Comparison of ENCODE assay signal across 18 mouse cellular contexts in genomic region chr17:29405501-29405900, GRCm38 (mm10).
"Had no signal": no experiment of that assay in that cellular context is flagged by ENCODE, and none has a peak within 500 bp of the region (broad histone marks: within the 10 kb centered on the region; RNA-seq: fewer than 3 reads in every experiment).

No protein-coding gene starts in this region.

- H3K36me3 ChIP-seq: midbrain, embryonic 10.5 days; midbrain, embryonic 12.5 days; neural tube, embryonic 13.5 days; neural tube, embryonic 15.5 days had no signal

- H3K27me3 ChIP-seq: neural tube, embryonic 13.5 days; neural tube, embryonic 15.5 days had no signal

- ATAC-seq: midbrain, embryonic 16.5 days had no signal

- H3K27ac ChIP-seq: midbrain, embryonic 10.5 days; midbrain, embryonic 12.5 days; neural tube, embryonic 13.5 days; neural tube, embryonic 15.5 days had no signal

- H3K9ac ChIP-seq: lung, embryonic 14.5 days; midbrain, embryonic 12.5 days; neural tube, embryonic 13.5 days; neural tube, embryonic 15.5 days had no signal

- H3K4me3 ChIP-seq: midbrain, embryonic 10.5 days; midbrain, embryonic 12.5 days; myocyte; neural tube, embryonic 13.5 days; neural tube, embryonic 15.5 days had no signal

- DNase-seq: lung, adult 18-20 months; lung, embryonic 14.5 days; lung, postnatal 10 days; lung, postnatal 4 days; midbrain, embryonic 14.5 days; right cerebral cortex, adult 18-20 months; right cerebral cortex, postnatal 25 days; right cerebral cortex, postnatal 4 days; spleen, adult 18-20 months; thymus, adult 18-20 months; thymus, postnatal 14 days; thymus, postnatal 36 days had no signal

- H3K9me3 ChIP-seq: midbrain, embryonic 10.5 days; midbrain, embryonic 12.5 days; neural tube, embryonic 13.5 days; neural tube, embryonic 15.5 days had no signal

- H3K4me1 ChIP-seq: midbrain, embryonic 12.5 days; neural tube, embryonic 13.5 days; neural tube, embryonic 15.5 days had no signal
